Mouse (Mus musculus) testis, adult 2 months (tissue): Measurements from ENCODE around the gene Slc16a3. TPM values are rescaled to one million over a fixed set of nuclear protein-coding genes. Genes with fewer than 3 reads are reported as not detected.

ENCODE experiments used
- H3K27ac ChIP-seq: fragments of 200-500 bp; 2 replicates; pipeline ENCODE4 v1.5.1; 2012; ENCODE audit warnings: low read depth, low read length; ENCODE audit not compliant: control insufficient read depth, insufficient read depth
- H3K27me3 ChIP-seq: fragments of 200-500 bp; 2 replicates; pipeline ENCODE4 v1.6.1; 2012; ENCODE audit warnings: mild to moderate bottlenecking, low read length, moderate library complexity; ENCODE audit not compliant: control insufficient read depth, insufficient read depth
- H3K36me3 ChIP-seq: fragments of 200-500 bp; 2 replicates; pipeline ENCODE4 v1.6.1; 2012; ENCODE audit warnings: mild to moderate bottlenecking, low read length; ENCODE audit not compliant: control insufficient read depth, insufficient read depth
- H3K4me1 ChIP-seq: fragments of 200-500 bp; 2 replicates; pipeline ENCODE4 v1.6.1; 2012; ENCODE audit warnings: low read length; ENCODE audit not compliant: control insufficient read depth, insufficient read depth
- H3K4me3 ChIP-seq: fragments of 200-500 bp; 2 replicates; pipeline ENCODE4 v1.5.1; 2012; ENCODE audit warnings: low read depth, mild to moderate bottlenecking, low read length, moderate library complexity, mixed read lengths; ENCODE audit not compliant: control insufficient read depth
- CTCF ChIP-seq: fragments of 200-500 bp; IDR thresholded peaks from 2 replicates; pipeline ENCODE4 v1.5.1; 2012; ENCODE audit warnings: low read depth, mild to moderate bottlenecking, inconsistent platforms, low read length, moderate library complexity; ENCODE audit not compliant: control insufficient read depth, insufficient read depth, insufficient replicate concordance
- POLR2A ChIP-seq: fragments of 200-500 bp; IDR thresholded peaks from 2 replicates; pipeline ENCODE4 v1.6.1; 2012; ENCODE audit warnings: low read depth, mild to moderate bottlenecking, inconsistent platforms, low read length, moderate library complexity; ENCODE audit not compliant: control insufficient read depth
- polyA plus RNA-seq: library from polyadenylated mRNA; depleted of rRNA; stranded (reverse); fragments of >200 nt; gene quantifications from 2 replicates; pipeline ENCODE4 v1.2.3, GENCODE M21; 2012

The Slc16a3 gene
- polyA plus RNA-seq, 1 experiment = 3.7 TPM

DNA sequence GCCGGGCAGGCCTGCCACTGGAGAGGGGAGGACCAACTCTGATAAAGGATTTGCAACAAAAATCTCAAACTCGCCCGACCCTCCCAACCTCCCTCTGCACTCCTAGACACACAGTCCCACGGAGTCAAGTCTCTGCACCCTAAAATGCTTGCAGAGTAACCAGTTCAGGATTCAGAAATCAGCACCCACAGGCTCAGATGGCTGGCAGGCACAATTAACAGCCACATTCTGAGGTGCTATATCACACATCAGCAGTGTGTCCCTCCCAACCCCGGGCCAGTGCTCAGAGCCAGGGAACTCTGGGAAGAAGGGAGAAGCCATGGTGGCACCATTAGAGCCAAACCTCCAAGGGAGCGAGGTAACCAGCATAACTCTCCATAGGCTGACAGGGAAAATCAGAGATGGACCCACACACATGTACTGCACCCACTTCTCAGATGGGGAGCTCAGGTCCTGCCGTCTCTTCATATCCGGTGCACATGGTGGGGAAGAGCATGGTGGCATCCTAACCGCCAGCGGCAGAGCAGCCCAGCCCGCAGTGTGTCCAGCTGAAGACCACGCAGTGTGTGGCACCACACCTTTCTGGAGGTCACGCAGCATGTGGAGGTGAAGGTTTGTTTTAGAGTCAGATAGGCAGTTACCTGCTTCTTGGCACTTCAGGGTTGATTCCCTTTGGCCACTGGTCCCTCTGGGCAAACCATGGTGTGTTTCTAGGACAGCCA, 13.9 kb downstream of the Slc16a3 start:
- Histone ChIP-seq H3K4me3 (no peak overlapping the region), H3K27ac (no peak overlapping the region; the same call in 1 of the 2 replicates), H3K4me1 (no peaks in the 10 kb centered on the region), H3K27me3 (no peaks in the 10 kb centered on the region), H3K36me3 (peaks cover 3% of the 10 kb centered on the region)
- no peak for TF ChIP-seq POLR2A
- TF ChIP-seq CTCF = no peak

DNA sequence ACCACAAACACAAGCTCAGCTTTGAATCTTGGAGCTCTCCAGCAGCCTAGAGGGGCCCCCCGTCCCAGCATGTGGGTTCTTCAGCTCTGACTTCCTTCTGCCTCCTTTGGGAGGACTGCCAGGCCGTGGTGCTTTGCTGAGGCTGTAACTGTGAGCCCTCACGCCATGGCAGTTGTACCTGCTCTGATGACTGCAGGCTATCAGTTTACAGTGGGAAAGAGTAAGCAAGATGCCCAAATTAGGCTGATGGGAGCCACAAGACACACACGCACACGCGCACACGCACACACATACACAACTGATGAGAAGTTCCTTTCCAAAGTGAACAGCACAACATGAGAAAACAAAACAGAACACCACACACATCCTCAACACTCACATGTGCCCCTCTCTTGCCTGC, 14.6 kb downstream of the Slc16a3 start:
- Histone ChIP-seq H3K4me1 (no peaks in the 10 kb centered on the region), H3K4me3 (no peak overlapping the region), H3K36me3 (peaks cover 4% of the 10 kb centered on the region), H3K27me3 (no peaks in the 10 kb centered on the region), H3K27ac (no peak overlapping the region; the same call in 1 of the 2 replicates)
- no peak for TF ChIP-seq POLR2A
- TF ChIP-seq CTCF = no peak

GRCm38 (mm10) chr11:120964195-120965157, 16.2 kb downstream of the Slc16a3 start:
- Histone ChIP-seq H3K36me3 (peaks cover 6% of the 10 kb centered on the region), H3K4me1 (no peaks in the 10 kb centered on the region), H3K27me3 (no peaks in the 10 kb centered on the region), H3K4me3 (no peak overlapping the region), H3K27ac (no peak overlapping the region)
- no peak for TF ChIP-seq CTCF

DNA sequence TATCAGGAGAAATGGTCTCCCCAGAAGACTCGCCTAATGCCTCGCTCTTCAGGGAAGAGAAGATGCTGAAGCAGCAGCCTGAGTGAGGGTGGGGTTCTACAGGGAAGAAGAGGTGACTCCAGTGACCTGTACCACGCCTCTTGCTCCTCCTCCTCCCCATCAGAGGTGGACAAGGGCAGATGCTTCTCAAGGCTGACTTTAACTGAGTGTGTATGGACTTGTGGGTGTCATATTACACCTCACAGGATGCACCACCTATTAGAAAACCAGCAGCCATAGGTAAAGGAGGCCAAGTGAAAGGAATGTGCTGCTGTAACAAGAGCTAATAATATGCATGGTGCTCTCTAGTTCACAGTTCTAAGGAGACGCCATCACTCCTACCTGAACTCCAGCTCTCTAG, 17.3 kb downstream of the Slc16a3 start:
- peaks cover 6% of the 10 kb centered on the region for H3K36me3 ChIP-seq

DNA sequence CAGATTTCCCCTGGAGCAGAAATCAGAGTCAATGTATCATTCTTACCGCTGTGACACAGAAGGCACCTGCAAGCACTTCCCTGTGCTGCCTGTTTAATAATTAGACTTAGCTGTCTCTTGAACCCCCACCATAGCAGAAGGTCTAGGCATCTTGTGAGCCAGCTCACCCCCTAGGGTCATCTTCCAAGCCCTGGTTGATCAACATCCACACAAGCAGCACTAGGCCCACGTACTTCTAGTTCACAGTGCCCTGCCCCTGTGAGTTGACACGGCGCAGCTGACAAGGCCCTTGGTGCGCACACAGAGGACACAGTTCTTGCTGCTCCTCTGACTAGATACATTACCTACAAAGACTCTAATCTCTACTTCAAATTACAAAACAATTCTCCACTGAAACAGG, 21.5 kb downstream of the Slc16a3 start:
- H3K36me3 ChIP-seq = peaks cover 3% of the 10 kb centered on the region
- TF ChIP-seq CTCF = no peak
- TF ChIP-seq POLR2A = no peak
- no peaks in the 10 kb centered on the region for H3K27me3 ChIP-seq
- H3K27ac ChIP-seq = no peak overlapping the region
- no peaks in the 10 kb centered on the region for H3K4me1 ChIP-seq
- no peak overlapping the region for H3K4me3 ChIP-seq

More for the DNA sequence above, 17.3 kb downstream of the Slc16a3 start:
- Histone ChIP-seq H3K27me3 (no peaks in the 10 kb centered on the region), H3K4me1 (no peaks in the 10 kb centered on the region), H3K4me3 (no peak overlapping the region), H3K27ac (no peak overlapping the region)
- no peak for TF ChIP-seq CTCF
- TF ChIP-seq POLR2A = no peak

- peaks cover 3% of the 10 kb centered on the region for H3K36me3 ChIP-seq
- no peak for TF ChIP-seq CTCF
- no peak for TF ChIP-seq POLR2A
- no peak overlapping the region for H3K4me3 ChIP-seq
- H3K4me1 ChIP-seq = no peaks in the 10 kb centered on the region
- H3K27ac ChIP-seq = no peak overlapping the region
- H3K27me3 ChIP-seq = no peaks in the 10 kb centered on the region
Measured at GRCm38 (mm10) chr11:120971237-120971636, 23.0 kb downstream of the Slc16a3 start.

DNA sequence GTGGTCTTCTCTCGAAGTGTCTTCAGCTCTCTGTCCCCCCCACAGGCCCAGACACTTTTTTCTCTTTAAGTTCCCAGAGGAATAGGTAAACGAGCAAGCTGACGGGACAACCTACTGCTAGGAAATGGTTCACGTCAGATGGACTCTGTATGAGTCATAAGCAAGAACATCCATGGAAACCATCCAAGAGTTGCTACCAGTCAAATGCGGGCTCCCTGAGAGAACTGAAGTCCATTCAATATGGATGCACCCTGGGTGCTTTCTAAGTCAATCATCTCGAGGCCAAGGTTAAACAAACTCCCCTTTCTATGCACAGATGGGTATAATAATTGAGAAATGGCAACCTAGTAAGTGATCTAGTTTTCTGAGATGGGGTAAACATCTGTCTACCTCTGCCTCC, 25.0 kb downstream of the Slc16a3 start:
- H3K27ac ChIP-seq = no peak overlapping the region
- no peaks in the 10 kb centered on the region; the same call in none of the 2 replicates for H3K36me3 ChIP-seq
- TF ChIP-seq CTCF = no peak
- no peak for TF ChIP-seq POLR2A

More for the DNA sequence above, 25.0 kb downstream of the Slc16a3 start:
- Histone ChIP-seq H3K4me3 (no peak overlapping the region), H3K27me3 (no peaks in the 10 kb centered on the region), H3K4me1 (no peaks in the 10 kb centered on the region)
